Mouse (Mus musculus) cortical plate, adult 2 months (tissue): ENCODE data around the gene Lrrc29. TPM values are rescaled to one million over a fixed set of nuclear protein-coding genes. Genes with fewer than 3 reads are reported as not detected.

Experiments used
- H3K27ac ChIP-seq: fragments of 200-500 bp; 2 replicates; pipeline ENCODE4 v1.5.1; 2012; ENCODE audit warnings: low read length, control low read depth, inconsistent platforms; ENCODE audit not compliant: insufficient read depth
- H3K4me1 ChIP-seq: fragments of 200-500 bp; 2 replicates; pipeline ENCODE4 v1.6.1; 2011; ENCODE audit warnings: low read length; ENCODE audit not compliant: control insufficient read depth, insufficient read depth
- H3K4me3 ChIP-seq: fragments of 200-500 bp; 2 replicates; pipeline ENCODE4 v1.5.1; 2011; ENCODE audit warnings: mild to moderate bottlenecking, low read length, control low read depth; ENCODE audit not compliant: insufficient read depth
- CTCF ChIP-seq: fragments of 200-500 bp; IDR thresholded peaks from 2 replicates; pipeline ENCODE4 v1.5.1; 2011; ENCODE audit warnings: mild to moderate bottlenecking, control low read depth, low read length; ENCODE audit not compliant: insufficient read depth; ENCODE audit errors: extremely low read depth
- POLR2A ChIP-seq: fragments of 200-500 bp; IDR thresholded peaks from 2 replicates; pipeline ENCODE4 v1.6.1; 2011; ENCODE audit warnings: mild to moderate bottlenecking, low read length, control low read depth; ENCODE audit not compliant: insufficient read depth; ENCODE audit errors: extremely low read depth
- polyA plus RNA-seq: library from polyadenylated mRNA; depleted of rRNA; stranded (reverse); fragments of >200 nt; gene quantifications from 2 replicates; pipeline ENCODE4 v1.2.3, GENCODE M21; 2012

The Lrrc29 gene
- polyA plus RNA-seq, 1 experiment: 3.7 TPM

GRCm38 (mm10) chr8:105310118-105310517, 16.0 kb downstream of the Lrrc29 start:
- Histone ChIP-seq H3K4me3 (no peak overlapping the region), H3K4me1 (peaks cover 3% of the 10 kb centered on the region; the same call in 1 of the 2 replicates), H3K27ac (no peak overlapping the region)
- TF ChIP-seq POLR2A: no peak
- no peak for TF ChIP-seq CTCF

GRCm38 (mm10) chr8:105309142-105309847, 16.8 kb downstream of the Lrrc29 start:
- Histone ChIP-seq H3K27ac (no peak overlapping the region), H3K4me3 (no peak overlapping the region), H3K4me1 (peaks cover 3% of the 10 kb centered on the region; the same call in 1 of the 2 replicates)
- TF ChIP-seq CTCF: no peak
- TF ChIP-seq POLR2A: no peak

- Histone ChIP-seq H3K4me1 (peaks cover 3% of the 10 kb centered on the region; the same call in 1 of the 2 replicates), H3K4me3 (no peak overlapping the region), H3K27ac (no peak overlapping the region)
- no peak for TF ChIP-seq POLR2A
- TF ChIP-seq CTCF: no peak
Measured at GRCm38 (mm10) chr8:105308428-105308827, 17.6 kb downstream of the Lrrc29 start.

- TF ChIP-seq CTCF (no peak), POLR2A (no peak)
- Histone ChIP-seq H3K4me3 (no peak overlapping the region), H3K27ac (no peak overlapping the region), H3K4me1 (peaks cover 3% of the 10 kb centered on the region; the same call in 1 of the 2 replicates)
Measured at GRCm38 (mm10) chr8:105307670-105308069, 18.4 kb downstream of the Lrrc29 start.

GRCm38 (mm10) chr8:105306146-105306691, 19.9 kb downstream of the Lrrc29 start:
- H3K4me1 ChIP-seq: peaks cover 3% of the 10 kb centered on the region; the same call in 1 of the 2 replicates
- peak overlapping the region; percentile 21; the same call in 1 of the 2 replicates for H3K4me3 ChIP-seq
- 0 out of 2 replicates have a peak overlapping the region, but pooled peaks have one; percentile 22 for H3K27ac ChIP-seq
- TF ChIP-seq CTCF (0 out of 2 replicates have a peak, but pooled peaks have one; percentile 6), POLR2A (0 out of 2 replicates have a peak, but pooled peaks have one; percentile 24)

GRCm38 (mm10) chr8:105305211-105306145, 20.6 kb downstream of the Lrrc29 start, which contains the start of gene Elmo3:
Gene Elmo3, plus strand, starts transcription at chr8:105305601.
- Histone ChIP-seq H3K4me1 (peaks cover 3% of the 10 kb centered on the region; the same call in 1 of the 2 replicates), H3K4me3 (peak within 1 kb of the TSS; percentile 21), H3K27ac (0 out of 2 replicates have a peak within 1 kb of the TSS, but pooled peaks have one; percentile 22)
- peak; percentile 34; the same call in 1 of the 2 replicates for TF ChIP-seq POLR2A
- no peak for TF ChIP-seq CTCF

GRCm38 (mm10) chr8:105304325-105305210, 21.5 kb downstream of the Lrrc29 start:
- H3K4me3 ChIP-seq: no peak overlapping the region
- TF ChIP-seq CTCF (no peak), POLR2A (peak; percentile 54; the same call in 1 of the 2 replicates)
- H3K4me1 ChIP-seq: peaks cover 3% of the 10 kb centered on the region; the same call in 1 of the 2 replicates
- H3K27ac ChIP-seq: no peak overlapping the region

GRCm38 (mm10) chr8:105303874-105304273, 22.2 kb downstream of the Lrrc29 start:
- H3K27ac ChIP-seq: no peak overlapping the region
- no peak overlapping the region for H3K4me3 ChIP-seq
- no peak for TF ChIP-seq POLR2A
- no peak for TF ChIP-seq CTCF
- peaks cover 5% of the 10 kb centered on the region; the same call in 1 of the 2 replicates for H3K4me1 ChIP-seq

- H3K4me3 ChIP-seq: no peak overlapping the region
Measured at GRCm38 (mm10) chr8:105303396-105303795, 22.7 kb downstream of the Lrrc29 start.

More at GRCm38 (mm10) chr8:105303396-105303795, 22.7 kb downstream of the Lrrc29 start:
- Histone ChIP-seq H3K4me1 (peaks cover 5% of the 10 kb centered on the region; the same call in 1 of the 2 replicates), H3K27ac (no peak overlapping the region)
- TF ChIP-seq POLR2A (no peak), CTCF (no peak)
